Mouse (Mus musculus): ENCODE measurements around the gene Gm14124.
"Not testable (repeated sequence)": the region's sequence is repeated elsewhere in the genome, so short reads cannot be mapped to it uniquely, and the experiment has no call there.

Gm14124 gene

DNA sequence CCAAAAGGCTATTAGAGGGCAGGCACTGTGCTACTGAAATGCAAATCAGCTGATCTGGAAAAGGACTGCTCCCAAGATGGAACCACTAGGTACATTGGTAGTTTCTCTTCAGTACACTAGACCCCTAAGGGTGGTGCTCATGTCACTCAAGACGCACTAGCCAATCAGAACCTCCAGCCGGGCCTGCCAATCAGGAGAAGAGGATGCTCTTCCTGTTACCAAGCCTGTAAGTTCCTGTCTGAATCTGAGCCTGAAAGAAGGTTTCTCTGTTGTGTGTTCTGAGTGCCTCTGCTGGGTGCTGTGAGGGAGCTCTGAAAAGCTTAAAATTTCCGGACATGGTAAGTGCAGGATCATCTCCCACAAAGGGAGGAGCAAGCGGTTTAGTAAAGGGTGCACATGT is at the start of gene Gm14124:
TSS of gene Gm14124 (plus strand) at position 227 of the 400 bp plus-strand sequence.
- DNase-seq (ENCODE audit: low spot score) = not testable (repeated sequence)

DNA sequence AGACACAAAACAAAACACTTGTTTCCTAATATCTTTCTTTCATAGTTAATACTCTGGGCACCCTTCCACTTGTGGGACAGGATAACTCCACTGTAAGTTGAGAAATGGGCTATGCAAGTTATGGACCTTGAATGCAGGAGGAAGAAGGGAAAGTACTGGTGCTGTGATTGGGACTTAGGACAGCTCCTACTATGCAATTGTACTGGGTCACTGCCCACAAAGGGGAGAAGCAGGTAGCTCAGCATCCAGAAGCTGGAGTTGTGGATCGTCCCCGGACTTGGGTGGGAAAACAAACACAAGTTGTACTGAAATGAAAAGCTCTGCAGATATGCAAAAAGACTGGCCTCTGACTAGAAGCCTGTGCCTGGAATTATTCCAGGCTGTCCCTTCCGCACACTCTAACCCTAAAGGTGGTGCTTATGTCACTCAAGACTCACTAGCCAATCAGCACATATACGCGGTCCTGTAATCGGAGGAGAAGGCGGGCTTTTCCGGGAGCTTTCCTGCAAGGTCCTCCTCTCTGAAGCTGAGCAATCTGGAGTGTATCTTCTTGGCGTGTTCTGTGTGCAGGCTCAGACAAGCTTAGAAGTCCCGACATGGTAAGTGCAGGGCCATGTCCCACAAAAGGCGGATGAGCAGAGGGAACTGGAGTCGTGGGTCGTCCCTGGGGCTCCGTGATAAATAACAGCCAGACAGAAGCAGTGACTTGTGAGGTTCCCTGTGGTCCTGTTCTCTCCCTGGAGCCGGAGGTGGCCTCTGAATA is 39.5 kb upstream of the Gm14124 start, which contains the start of gene Zfp937:
TSS of gene Zfp937 (plus strand) at position 474 of the 763 bp plus-strand sequence.
- DNase-seq (ENCODE audit: low spot score) = peak; percentile 83

DNA sequence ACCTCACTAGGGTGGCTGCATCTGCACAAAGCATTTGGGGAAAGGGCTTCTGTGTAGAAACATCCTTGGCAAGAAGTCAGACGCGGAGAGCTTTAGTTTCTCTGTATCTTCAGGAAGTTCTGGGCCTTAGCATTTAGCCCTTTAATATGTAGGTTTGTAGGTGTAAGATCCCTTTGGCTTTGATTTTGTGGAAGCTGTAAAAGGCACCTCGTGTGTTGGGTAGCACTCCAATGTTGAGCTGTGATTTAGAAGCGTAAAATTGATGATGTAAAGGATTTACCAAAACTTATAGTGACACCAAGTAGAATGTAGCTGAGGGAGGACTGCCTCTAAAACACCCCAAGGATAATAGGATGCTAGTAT is 39.0 kb upstream of the Gm14124 start:
- DNase-seq (ENCODE audit: low spot score) = not testable (repeated sequence)

DNA sequence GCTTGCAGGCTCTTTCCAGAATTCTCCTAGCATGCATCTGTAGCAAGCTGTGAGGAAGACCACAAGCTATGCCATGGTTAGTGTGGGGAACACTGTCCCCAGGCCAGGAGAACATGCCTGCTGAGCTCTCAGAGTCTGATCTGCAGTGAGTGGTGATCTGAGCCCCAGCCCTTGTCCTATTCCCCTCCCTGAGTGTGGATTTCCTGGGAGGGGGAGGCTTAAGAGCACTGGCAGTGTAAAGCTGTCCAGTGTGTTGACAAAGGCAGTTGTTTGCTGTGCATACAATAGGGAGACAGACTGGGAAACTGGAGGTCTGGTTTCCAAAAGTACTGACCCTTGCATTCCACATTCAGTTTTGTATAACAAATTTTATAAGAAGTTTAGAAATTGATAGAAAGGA is 34.1 kb upstream of the Gm14124 start:
- DNase-seq (ENCODE audit: low spot score) = not testable (repeated sequence)

DNA sequence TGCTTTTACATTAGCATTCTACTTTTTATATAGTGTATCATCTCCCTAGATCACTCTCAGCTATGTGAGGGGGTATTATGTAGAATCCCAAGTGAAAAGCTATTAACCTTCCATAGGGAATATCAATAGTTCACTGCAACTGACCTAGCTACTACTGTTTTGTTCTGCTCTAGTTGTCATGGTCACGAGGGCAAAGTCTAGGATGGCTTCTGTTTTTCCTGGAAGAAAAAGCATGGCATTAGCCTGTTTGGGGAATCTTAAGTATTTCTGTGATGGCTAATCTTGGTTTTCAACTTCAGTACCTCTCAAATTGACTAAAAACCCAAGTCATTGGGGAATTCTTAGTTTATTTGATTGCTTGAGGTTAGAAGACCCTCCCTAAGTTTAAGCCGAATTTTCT is 14.1 kb upstream of the Gm14124 start:
- DNase-seq (ENCODE audit: low spot score) = no peak

DNA sequence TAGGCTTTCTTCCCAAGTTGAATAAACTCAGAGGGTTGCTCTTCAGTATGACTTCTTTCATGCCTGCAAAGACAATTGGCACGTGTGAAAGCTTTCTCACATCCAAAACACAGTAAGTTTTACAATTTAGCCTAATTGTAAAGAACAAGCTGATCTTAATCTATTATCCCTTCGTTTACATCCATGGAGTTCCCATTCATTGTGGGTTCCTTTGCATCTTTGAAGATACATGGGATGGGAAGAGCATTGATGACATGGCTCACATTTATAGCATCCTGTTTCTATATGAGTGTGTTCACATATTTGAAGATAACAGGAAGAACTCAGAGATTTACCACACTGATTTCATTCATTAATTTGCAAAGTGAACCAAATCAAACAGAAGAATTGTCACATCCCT is 1.8 kb upstream of the Gm14124 start, which contains the start of gene Gm21994:
TSS of gene Gm21994 (minus strand) at position 101 of the 400 bp plus-strand sequence.
- not testable (repeated sequence) for DNase-seq (ENCODE audit: low spot score)

DNA sequence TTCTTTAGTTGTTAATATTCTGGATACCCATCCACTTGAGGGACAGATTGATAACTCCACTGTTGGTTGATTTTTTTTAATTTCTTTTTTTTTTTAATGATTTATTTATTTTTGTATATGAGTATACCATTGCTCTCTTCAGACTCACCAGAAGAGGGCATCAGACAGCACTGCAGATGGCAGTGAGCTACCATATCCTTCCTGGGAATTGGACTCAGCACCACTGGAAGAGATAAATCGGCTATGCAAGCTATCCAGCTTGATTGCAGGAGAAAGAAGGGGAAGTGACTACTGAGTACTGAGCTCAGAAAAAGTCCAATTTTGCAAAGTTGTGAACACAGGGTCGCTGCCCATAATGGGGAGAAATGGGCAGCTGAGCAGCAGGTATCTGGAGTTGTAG is 456 bp upstream of the Gm14124 start:
- not testable (repeated sequence) for DNase-seq (ENCODE audit: low spot score)

DNA sequence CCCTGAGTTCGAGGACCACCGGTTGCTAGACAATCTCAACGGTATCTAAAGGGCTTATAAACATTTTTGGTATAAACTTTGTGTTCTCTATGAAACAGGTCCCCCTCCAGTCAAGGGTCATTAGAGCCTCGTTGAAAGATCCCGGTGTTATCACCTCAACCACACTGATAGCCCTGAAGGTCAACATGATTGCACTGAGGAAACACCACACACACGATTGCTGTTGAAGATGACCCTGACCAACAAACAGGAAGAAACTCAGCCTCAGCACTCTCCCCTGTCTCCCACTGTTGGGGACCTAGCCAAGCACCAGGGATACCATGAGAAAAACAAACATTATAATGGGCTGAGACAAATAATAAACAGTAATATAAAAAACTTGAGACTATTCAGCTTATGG is 36.4 kb downstream of the Gm14124 start:
- DNase-seq (ENCODE audit: low spot score) = no peak

DNA sequence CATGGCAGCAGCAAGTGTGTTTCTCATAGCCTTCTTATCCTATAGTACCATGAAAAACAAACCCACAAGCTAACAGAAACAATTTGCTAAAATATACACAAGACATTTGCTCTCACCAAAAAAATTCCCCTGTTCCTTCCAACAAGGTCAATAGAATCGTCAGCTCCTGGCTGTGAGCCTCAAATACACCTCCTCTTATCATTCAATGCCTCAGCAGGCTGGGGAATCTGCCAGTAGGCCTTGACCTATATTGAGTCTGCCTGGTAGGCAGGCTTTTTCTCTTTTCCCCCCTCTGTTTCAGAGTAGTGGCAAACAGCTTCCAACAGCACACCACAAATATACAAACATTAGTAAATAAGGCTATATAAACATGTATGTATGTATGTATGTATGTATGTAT is 41.8 kb downstream of the Gm14124 start:
- DNase-seq (ENCODE audit: low spot score) = no peak

DNA sequence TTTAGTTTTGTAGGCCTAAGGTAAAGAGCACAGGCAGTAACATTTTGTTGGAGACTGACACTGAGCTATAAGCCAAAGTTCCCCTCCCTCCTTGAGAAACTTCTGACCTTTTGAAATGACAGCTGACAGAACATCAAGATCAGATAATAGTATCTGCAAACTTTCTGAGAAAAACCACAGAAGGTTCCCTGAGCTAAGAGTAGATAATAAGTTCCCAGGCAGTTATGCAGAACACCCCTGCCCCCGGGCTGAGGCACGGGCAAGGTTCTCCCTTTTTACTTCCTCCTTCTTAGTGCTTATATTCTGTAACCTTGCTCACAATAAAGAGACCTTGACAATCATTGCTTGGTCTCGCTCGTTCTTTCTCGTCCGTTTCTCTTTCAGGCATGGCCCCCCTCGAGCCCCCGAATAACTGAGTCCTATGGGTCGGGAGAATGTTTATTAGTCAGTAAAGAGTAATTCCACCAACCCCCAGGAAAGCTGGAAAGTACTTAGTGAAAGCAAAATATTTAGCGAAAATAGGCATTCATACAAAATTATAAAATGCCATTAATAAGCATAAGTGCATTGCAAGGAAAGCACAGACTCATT is 50.0 kb downstream of the Gm14124 start:
- peak; percentile 46 for DNase-seq (ENCODE audit: low spot score)

DNA sequence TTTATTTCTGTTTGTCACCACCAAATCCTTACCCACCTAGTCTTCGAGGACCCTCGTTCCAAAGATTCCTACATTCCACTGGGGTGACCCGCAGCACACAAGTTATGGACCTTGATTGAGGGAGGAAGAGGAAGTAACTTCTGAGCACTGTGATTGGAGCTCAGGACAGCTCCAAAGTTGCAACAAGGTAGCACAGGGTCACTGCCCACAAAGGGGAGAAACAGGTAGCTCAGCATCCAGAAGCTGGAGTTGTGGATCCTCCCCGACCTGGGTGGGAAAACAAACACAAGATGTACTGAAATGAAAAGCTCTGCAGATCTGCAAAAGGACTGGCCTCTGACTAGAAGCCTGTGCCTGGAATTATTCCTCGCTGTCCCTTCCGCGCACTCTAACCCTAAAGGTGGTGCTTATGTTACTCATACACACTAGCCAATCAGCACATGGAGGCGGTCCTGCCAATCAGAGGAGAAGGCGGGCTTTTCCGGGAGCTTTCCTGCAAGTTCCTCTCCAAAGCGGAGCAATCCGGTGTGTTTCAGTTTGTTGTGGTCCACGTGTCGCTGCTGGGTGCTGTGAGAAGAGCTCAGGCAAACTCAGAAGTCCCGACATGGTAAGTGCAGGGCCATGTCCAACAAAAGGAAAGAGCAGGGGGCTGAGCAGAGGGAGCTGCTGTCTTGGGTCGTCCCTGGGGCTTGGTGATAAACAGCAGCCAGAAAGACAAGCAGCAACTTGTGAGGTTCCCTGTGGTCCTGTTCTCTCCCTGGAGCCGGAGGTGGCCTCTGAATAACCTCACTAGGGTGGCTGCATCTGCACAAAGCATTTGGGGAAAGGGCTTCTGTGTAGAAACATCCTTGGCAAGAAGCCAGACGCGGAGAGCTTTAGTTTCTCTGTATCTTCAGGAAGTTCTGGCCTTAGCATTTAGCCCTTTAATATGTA is 53.9 kb downstream of the Gm14124 start:
- DNase-seq (ENCODE audit: low spot score) = peak; percentile 95

DNA sequence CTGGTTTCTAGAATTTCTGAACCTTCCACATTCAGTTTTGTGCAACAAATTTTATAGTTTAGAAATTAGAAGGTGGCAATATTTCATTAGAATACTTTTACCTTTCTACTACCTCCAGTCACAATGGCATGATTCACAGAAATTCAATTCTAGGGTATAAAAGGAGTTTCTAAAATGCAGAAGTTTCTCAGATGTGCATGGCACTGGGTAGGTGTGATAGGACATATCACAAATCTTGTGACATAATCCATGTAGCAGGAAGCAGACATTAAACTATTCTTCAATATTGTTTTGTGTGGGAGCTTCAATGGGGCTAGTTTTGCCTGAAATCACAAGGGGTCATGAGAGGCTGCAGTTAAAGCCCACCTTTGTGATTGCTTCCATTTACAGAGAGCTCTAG is 58.8 kb downstream of the Gm14124 start:
- DNase-seq (ENCODE audit: low spot score) = no peak

DNA sequence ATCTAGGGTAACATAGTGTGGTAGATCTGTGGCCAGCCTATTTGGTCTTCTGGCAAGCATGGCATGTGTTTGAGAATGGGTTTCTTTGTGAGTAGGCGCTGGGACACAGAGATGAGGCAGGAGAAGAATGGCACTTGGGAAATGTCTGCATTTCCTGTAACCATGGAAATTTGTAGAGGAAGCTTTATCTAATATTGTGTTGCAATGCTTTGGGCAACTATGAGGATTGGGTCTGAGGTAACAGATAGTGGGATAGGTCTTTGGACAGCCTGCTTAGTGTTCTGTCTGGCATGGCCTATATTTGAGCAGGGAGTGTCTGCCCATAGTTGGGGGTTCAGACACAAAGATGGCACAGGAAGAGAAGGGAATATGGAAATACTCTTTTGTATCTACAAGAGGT is 61.7 kb downstream of the Gm14124 start:
- DNase-seq (ENCODE audit: low spot score) = no peak
